Mouse (Mus musculus) kidney, adult 8-10 months (tissue): ENCODE measurements at regions not wholly inside any gene's neighbourhood (a gene's known extent, or its start where the extent isn't known, plus 50 kb on each side); places are given as distances from the start of the nearest gene placed in this dataset.
A peak's percentile ranks its signal among the peaks of the same experiment; 100 is the strongest.

ENCODE experiments used
- DNase-seq, 2 experiments: peaks; one replicate each; pipeline ENCODE4 v3.0.0; 2022

DNA sequence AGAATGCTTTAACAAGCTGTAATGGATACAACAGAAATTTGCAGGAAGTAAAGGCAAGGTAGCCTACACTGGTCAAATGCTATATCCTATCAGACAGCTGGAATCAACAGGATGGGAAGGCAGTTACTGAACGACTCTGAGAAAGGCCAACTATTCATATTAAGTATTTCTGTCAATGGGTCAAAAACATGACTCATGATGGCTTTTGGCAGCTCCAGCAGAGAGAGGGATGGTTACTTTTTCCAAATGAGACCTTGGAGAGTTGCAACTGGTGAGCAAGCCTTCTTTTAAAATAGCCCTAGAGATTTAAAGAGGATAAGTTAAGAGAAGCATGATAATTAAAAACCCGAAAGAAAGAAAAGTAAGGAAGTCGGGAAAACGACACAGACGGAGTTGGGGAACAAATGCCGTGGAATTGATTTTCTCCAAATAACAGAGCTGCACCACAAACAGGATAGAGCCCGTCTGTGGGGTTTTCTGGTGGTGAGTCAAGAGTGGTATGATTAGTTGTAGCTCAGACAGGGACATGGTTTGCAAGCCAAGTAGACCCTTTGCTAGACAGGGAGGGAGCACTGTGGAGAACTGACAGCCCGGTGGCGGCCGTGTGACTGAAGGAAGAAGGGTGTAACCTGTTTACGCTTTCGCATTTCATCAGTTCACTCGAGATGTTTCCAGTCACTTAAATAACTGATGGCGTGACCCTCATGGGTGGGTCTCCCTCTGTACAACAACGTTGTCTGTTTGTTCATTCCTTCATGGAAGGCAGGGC lies 3638.1 kb upstream of the Gm7489 start:
- no peak for DNase-seq

DNA sequence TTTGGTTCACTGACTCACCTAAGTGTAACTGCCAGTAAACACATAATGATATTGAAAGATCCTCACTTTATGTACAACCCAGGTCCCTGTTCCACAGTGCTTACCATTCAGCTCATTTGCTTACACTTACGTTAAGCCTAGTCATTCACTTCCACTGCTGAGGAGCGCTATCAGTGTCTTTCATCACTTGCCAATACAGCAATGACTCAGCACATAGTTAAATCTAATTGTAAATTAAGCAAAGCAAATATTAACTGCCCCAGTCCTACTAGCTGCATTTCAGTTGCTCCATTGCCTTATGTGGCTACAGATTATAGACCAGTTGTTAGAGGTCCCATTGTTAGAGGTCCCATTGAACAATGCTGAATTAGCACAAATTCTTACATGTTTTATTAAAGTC lies 3624.6 kb upstream of the Gm7489 start:
- DNase-seq = no peak

DNA sequence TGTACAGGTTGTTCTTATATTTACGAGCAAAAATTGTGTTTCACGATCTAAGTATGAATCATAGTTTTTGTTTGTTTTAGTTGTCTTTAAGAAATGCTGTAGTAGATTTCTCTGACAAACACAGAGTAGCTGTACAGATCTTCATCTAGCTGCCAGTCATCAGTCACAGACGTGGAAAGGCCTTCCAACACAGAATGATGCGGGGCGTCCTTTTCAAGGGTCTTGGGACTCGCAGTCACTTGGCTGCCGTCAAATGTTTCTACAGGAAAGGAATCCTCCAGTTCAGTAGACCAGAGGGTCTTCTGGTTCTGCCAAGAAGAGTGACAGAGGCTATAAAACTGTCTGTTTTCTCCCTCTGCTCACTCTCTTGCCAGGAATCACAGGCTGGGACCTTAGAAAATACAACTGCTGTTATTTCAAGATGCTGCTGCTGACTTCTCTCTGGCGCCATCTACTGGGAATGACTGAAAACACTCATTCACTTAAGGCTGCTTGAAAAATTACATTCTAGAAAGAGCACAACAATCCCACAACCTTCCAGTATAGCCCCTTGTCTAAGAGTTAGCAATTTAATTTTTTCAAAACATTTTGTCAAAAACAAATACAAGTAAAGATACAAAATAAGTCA lies 3623.3 kb upstream of the Gm7489 start:
- peak; percentile 28 to 44 for DNase-seq

DNA sequence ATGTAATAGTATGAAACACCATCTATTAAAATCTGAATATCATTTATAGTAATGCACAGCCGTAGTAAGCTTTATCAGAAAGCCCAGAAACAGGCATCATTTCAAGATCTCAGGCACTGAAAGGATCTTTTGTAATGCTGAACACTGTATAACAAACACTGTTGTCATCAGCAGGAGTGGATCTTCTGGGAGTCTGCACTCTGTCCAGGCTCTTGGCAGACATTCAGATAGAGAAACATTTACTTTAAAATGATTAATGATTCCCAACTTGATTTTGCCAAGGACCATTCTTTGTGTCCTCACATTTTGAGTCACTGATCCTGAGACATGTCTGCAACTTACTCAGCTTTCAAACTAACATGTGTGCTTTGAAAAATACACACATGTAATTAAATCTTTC lies 3617.2 kb upstream of the Gm7489 start:
- DNase-seq = peak; percentile 25 to 58

DNA sequence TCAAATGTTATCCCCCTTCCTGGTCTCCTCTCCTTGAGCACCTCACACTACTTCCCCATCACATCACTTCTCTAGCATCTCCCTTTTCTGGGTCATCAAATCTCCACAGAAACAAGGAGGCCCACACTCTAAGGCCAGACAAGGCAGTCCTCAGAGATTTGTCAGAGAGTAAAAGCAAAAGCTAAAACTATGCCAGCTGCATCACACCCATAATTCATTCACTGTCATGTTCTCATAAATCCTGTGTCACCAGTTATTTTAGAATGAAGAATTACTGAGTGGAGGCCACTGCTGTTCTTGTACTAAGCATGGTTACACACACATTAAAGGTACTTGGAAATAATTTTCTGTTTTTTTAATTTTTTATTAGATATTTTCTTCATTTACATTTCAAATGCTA lies 3613.1 kb upstream of the Gm7489 start:
- DNase-seq = no peak

DNA sequence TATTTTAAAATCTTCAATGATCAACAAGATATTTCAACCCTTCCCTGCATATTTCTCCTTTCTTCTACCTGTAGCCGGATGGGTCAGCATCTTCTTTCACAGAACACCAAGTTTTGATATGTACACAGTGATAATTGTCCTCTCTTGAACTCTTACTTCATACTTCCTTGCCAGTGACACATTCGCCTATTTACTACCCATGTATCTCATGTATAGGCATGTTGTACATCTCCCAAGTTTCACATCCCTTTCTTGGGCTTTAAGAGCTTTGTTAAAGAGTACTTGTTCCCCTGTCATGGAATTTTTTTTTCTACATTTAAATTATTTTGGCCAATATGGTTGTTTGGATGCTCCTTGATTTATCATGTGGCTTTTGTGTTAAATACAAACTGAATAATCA lies 3602.1 kb upstream of the Gm7489 start:
- DNase-seq = no peak

DNA sequence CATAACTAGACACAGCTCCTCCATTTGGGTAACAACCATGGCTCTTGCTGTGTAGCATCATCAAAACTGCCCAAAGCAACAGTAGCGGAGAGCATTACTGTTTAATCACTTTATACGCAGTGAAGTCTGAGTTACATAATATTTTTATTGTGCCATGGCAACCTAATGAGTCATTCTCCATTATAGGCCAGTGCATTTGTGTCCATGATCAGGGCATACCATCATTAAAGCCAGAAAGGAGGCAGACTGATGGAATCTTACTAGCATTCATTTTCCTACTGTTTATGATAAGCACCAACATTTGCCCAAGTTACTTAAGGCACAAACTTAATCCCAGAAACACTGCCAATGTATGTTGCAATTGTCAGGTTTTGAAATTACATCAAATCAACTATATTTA lies 3601.2 kb upstream of the Gm7489 start:
- no peak for DNase-seq

DNA sequence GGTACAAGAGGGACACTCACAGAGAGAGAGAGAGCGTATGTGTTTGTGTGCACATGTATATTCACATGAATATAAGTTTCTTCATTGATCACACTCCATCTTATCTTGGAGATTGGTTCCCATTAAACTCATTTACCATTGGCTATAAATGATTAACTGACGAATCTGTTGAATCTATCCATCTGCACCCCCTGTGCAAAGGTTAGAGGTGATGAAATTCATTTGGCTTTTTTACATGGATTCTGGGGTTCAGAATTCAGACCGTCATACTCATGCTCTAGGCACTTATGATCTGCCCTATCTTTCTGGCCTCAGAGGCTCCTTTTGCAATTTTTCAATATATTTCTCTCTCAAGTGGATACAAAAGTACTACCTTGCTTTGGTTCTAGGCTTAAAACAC lies 3582.9 kb upstream of the Gm7489 start:
- no peak for DNase-seq

DNA sequence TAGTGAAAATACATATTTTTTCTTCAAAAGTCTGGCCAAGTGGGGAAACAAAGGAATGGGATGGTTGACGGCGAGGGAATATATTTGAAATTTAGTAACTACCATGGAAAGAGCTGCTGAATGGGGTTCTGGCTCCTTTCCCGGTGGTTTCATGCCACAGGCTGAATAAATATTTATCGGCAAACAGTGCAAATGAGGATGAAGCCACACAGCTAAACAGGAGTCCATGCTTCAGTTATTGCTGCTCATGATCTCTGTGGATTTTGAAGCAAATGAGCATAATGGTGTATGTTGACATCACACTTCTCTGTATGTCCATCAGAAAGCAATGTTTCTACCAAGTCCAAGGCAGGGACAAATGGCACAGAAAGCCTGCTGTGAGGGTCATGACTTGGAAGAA lies 3580.6 kb upstream of the Gm7489 start:
- no peak for DNase-seq

DNA sequence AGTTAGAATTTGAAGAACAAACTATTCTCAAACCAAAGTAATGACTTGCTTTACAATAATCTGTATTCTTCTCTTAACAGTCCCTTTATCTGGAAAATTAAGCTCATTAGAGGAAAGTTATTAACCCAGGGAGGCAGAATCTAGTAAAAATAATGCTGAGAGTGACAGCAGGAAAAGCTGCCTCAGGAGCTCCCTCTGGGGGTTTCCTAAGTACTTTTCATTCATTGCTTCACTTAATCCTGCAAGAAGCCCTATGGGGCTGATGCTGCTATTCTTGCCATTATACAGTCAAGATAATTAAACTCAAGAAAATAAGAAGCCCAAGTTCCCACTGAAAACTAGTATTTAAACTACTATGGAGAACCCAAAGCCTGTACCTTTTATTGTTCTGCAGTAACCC lies 3563.9 kb upstream of the Gm7489 start:
- no peak for DNase-seq

DNA sequence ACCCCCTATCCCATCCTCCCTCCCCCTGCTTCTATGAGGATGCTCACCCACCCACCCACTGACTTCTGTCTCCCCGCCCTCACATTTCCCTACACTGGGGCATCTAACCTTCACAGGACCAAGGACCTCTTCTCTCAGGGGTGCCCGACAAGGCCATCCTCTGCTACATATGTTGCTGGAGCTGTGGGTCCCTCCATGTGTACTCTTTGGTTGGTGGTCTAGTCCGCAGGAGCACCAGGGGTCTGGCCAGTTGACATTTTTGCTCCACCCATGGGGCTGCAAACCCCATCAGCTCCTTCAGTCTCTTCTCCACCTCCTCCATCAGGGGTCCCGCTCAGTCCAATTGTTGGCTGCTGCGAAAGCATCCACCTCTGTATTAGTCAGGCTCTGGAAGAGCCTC lies 3539.2 kb upstream of the Gm7489 start:
- DNase-seq = no peak

DNA sequence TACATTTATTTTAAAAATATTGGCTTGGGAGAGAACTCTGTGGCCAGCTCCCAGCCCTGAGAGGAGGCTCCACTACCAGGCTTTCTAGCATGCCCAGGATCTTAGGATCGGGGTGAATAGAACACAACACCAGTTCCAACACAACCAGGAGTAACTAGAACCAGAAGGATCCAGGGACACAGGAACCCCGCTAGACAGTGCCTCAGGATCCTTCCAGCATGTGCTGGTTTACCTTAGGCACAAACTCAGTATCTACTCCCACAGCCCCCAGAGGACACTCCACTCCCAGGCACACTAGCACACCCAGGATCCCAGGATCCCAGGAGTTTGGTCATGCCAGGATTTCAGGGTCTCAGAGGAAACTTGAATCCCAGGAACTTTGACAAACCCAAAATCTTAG lies 3537.8 kb upstream of the Gm7489 start:
- no peak for DNase-seq

DNA sequence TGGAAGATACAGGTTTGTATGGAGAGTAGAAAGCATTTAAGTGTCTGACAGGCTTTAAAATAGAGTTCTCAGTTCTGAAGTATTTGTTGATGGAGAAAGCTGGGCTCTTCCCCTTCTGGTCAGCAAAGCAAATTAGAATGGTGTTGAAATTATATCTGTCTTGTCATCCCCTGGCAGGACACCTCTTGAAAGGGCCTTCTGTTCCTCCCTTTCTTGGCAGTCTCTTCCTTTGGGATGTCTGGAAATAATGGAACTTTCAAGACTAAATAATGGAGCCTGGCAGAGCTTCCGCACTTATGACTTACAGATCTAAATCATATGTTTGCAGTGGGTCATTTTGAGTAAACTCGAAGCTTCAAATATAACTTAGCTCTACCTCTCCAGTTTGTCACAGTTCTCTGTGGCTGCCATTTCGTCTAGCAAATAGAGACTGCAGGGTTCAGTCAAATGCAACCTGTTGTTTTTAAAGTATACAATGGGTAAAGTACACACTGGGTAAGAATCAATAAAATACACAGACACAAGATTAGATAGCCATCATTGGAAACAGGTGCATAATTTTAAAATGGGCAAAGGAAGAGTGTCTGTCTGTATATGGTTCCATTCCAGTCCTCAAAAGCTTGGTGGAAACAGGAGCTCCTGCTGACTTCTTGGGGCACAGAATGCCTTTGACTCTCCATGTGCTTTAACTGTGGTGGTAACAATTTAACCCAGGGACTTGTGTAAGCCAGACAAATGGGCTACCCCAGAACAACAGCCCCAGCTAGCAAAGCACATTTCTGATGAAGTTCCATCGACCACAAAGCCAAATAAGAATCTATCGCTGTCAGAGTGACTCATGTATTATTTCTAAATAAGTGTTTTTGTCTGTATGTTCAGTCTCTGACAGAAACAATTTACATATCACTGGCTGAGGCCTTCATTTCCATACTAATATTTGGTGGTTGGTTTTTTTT lies 3524.4 kb upstream of the Gm7489 start:
- DNase-seq = no peak

DNA sequence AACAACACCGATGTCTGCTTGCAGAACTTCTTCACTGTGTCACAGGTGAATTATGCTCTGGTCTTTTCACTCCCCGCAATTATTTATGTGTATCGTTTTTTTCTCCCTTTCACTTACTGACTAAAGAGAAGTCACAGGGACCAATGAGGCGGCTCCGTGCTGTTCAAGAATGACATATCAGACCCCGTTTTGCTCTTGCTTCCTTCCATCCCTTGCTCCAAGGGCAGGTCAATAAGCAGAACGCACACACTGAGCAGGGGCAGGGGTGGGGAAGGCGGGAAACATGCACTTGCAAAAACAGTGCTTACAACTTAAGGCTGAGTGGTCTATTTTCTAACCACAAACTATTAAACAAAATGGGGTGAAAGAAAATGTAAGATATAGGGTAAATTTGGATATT lies 3523.4 kb upstream of the Gm7489 start:
- DNase-seq = no peak

DNA sequence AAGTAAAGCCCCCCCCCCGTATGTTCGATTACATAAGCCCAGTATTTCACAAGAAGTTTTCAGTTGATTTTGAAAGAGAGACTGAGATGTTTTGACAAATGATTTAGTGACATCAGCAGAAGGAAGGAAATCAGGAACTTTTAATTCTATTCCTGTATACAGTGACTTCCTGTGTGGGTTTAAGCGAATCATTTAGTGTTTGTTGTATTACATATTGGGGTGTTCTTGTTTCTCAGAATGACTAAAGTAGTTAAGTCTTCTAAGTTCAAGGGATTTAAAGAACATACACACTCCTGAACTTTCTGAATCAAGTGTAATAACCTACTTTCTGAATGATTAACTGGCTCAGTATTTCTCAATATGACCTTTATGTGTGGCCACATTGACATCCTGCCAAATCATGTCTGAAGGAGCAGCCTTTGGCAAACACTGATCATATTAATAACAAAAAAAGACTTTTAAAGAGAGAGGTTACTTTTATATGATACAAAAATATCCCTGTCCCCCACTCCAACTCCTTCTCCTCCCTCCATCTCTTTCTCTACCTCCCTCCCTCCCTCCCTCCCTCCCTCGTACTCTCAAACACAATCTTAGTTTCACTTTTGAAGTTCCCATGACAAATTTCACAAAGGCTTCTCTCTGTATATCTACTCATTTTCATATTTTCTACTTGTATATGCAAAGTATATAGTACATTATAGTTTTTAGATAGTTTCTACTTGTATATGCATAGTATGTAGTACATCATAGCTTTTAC lies 3522.8 kb upstream of the Gm7489 start:
- DNase-seq = no peak

DNA sequence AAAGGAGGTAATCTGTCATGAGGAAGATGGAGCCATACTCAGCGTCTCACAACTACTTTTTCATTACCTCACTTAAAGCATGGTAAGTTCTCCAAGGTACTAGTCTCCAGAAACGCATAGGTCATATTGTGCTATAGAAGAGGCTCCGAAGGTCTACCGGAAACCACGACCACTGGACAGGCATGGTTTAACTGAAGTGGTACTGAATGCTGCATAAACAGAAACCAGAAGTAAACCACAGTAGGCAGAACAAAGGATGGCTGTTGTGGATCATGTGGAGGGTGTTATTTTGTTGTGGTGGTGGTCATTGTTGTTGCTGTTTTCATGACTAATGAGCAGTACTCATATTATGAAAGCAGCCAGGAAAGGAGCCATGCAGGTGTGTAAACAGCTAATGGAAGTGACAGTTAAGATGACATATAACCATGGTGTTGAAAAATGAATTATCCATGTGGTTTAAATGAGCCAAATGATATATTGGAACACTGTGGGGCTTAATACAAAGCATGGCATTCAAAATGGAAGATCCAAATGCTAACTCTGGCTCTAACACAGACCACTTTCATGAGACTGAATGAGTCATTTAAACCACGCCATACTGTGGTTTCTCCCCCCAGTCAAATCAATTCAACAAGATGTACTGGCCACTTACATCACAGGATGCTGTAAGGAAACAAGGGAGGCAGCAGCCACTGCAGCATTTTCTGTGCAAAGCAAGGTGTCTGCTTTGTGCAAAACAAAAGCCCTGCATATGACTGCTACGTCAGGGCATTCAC lies 3484.5 kb upstream of the Gm7489 start:
- no peak for DNase-seq

DNA sequence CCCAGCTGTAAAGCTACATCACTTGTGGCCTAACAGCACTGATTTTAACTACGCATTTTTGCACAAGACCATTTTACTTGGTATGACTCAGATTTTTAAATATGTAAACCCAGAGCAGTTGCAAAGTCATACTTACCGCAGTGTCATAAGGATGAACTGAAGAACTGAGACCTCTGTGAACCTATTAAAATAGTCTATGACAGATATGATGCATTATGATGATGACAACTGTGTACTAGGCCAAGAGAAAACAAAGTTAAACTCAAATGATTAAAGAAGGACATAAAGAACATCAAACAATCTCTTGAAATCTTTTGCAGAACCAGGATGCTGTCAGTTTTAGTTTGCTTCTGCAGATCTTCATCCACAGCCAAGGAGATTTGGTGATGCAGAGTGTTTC lies 3483.3 kb upstream of the Gm7489 start:
- no peak for DNase-seq

DNA sequence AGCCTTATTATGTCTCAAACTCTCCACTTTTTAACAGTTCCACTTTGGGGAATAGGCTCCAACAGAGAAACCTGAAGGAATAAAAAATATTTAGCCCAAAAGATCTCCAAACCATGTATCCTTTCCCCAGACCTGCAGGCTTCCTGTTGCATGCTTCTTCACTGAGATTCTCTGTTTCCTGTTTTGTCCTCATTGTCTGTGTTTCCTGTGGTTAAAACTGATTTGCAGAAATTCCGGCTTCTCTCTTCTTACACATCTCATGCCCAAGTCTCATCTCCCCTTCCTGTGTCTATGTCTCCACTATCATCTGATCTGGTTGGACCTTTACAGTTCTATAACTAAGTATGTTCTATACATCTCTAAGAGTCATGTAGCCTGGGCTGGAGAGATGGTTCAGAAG lies 3482.2 kb upstream of the Gm7489 start:
- DNase-seq = no peak

DNA sequence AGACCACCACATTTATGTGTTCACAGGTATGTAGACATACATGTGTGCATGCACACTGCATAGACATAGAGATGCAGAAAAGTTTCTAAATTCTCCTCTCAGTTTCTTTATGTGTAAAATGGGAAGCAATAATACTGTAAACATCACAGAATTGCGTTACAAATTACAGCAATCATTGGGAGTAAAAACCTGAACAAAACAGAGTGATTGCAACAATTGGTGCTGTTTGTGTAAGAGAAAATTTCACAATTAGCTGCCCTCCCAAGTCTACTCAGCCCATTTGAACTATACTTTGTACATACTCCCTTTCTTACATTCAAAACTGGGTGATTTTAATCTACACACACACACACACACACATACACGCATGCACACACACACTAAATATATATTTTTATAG lies 3480.8 kb upstream of the Gm7489 start:
- DNase-seq = no peak

DNA sequence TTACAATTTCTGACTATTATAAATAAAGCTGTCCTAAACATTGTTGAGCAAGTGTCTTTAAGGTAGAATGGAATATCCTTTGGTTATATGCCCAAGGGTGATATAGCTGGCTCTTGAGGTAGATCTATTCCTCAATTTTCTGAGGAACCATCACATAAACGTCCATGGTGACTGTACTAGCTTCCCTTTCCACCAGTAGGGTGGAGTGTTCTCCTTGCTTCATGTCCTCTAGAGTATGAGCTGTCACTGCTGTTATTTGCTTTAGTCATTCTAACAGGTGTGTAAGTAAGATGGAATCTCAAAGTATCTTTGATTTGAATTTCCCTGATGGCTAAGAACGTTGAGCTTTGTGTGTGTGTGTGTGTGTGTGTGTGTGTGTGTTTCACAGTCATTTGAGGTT lies 3475.7 kb upstream of the Gm7489 start:
- DNase-seq = no peak

DNA sequence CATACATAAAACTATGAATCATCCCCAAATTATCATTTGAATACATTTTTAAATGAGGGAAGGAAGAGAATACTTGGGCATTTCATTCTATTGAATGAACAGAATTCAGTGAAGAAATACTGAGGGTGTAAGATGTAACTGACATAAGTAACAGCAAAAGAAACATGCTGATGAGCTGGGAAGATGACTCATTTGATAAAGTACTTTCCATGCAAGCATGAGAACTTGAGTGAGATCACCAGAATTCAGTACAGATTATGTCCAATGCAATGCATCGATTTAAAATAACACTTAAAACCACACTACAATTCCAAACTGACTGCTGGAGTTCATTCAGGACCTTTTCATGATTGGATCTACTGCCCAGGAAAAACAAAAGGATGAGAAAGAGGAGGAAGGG lies 3467.1 kb upstream of the Gm7489 start:
- DNase-seq = no peak

DNA sequence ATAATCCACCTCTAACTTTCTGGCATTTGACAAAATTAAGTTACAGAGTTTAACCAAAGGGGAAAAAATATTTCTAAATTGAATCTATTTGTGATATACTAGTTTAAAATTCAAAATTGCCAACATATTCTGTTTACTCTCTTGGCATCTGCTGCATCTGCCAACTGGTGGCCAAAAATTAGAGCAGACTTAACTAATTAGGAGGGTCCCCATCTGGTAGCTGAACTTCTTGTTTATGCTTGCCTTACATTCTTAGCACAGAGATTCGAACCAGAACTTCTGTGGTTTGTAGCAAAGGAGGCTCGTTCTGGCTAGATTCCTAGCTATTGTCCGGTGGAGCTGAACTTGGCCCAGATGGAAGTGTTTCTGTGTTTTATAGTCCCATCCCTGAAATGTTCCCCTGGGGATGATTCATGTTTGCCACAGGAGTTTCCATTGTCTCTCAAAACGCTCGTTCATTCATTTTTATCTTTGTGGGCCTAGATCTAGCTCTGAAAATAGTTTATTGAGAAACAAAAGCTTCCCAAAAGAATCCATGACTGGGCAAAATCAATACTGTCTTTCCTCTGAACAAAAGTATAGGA lies 3461.5 kb upstream of the Gm7489 start:
- no peak for DNase-seq
